Mouse (Mus musculus): ENCODE data around the gene Olfr1392.
"Not testable (repeated sequence)": the region's sequence is repeated elsewhere in the genome, so short reads cannot be mapped to it uniquely, and the experiment has no call there.

Gene Olfr1392

DNA sequence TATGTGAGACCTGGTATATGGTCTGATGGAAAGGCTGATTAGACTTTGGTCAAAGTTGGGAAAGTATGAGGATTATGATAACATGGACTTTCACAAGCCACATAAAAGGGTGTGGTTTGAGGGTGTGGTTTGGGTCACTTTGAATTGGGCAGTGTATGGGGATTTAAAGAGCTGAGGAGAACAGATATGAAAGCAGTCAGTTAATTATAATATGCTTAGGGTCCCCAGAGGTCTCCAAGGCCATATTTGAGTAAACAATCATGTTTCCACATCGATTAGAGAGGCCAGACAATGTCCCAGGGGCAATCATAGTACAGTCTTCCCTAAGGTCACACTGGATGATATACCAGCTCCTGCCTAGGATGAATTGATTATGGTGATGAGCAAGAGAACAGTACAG lies at the start of gene Olfr1392:
Gene Olfr1392, plus strand, starts transcription at position 301 of the 400 bp plus-strand sequence.
- not testable (repeated sequence) for DNase-seq (ENCODE audit: low read depth)

DNA sequence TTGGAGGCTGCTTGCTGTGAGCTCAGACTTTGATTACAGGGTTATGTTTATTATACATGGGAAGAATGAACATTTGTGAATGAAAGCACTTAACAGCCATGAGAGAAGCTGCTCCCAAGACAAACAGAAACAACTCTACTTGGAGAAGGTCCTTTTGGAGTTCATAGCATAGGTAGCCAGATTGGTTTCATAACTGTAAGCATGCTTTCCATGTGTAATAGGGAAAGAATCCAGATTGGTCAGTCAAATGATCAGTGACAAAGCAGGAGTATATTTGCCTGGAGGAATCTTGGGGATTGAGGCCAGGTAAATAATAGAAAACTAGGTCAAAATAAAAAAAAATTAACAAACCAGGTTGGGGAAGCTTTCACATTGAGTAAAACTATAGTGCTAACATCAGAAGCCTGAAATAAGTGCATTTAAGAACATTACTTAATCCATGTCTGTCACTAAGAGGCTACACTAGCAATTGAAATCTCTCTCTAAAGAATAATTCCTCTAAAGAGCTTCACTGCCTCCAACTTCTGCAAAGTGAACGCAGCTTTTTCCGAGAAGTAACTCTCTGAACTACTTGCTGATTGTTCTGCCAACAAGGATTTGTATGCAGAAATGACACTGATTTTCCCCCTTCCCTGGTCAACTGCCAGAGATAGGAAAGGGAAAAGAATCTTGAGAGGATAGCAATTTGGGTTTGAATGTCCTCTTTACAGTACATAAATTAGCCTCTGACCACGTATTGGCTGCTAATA lies 49.4 kb upstream of the Olfr1392 start:
- no peak for DNase-seq (ENCODE audit: low read depth)

DNA sequence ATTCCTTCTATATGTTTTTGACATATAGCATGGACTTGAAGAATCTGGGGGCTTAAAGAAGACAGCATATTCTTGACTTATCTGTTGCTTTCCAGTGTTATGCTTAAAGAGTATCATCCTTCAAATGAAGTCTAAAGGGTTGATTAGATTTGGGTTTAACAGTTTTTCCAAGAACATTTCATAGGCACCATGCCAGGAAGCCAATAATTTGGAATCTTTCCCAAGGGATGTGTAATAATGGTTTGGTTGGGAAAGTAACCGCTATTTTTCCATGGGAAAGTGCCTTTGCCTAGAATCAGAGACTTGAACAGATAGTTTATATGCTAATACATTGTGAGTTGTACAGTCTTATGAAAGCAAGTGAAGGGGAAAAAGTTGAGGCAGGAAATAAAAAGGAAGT lies 48.2 kb upstream of the Olfr1392 start:
- no peak for DNase-seq (ENCODE audit: low read depth)

DNA sequence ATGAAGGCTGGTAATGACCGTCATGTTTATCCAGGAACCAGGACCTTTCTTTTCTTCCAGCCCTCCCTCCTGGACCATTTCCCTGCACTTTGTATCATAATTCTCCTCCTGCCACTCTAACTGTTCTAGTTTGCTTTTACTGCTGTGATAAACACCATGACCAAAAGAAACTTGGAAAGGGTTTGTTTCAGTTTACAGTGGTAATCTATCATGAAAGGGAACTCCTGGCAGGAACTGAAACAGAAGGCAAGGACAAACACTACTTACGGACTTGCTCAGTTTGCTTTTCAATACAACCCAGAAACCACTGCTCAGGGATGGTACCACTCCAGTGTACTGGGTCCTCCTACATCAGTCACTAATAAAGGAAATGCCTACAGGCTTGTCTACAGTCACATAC lies 47.5 kb upstream of the Olfr1392 start:
- DNase-seq (ENCODE audit: low read depth) = no peak

DNA sequence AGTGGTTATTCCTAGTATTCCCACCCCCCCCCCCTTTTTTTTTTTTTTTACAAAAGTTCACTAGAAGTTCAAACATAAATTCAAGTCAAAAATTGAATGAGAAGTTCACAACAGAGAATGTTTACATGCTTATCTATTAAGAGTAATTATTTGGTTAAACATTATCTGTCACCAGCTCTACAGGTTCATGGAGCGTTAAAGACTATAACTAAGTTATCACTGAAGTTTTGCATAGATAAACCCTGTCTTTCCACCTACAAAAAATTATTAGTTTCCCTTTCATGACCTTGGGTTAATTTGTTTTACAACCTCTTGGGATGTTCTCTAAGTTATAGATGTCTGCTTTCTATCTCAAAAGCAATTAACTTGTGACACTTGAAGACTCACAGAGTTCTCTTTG lies 44.8 kb upstream of the Olfr1392 start:
- DNase-seq (ENCODE audit: low read depth) = no peak

DNA sequence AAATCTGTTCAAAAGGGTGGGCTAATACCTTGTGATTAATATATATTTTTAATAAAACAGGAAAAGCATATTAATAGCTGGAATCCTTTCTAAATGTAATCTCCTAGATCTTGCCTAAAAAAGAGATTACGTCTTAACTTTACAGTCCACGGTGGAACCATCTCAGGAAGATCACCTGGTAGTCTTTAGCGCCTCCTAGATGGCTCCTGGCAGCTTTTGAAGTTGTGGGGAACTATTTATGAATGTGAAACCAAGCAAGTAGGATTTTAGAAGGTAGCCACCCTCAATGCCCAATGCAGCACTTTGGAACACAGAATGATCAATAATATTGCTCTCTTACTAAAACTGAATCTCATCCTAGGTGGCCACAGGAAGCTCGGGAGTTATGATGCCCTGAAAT lies 44.2 kb upstream of the Olfr1392 start:
- DNase-seq (ENCODE audit: low read depth) = no peak

DNA sequence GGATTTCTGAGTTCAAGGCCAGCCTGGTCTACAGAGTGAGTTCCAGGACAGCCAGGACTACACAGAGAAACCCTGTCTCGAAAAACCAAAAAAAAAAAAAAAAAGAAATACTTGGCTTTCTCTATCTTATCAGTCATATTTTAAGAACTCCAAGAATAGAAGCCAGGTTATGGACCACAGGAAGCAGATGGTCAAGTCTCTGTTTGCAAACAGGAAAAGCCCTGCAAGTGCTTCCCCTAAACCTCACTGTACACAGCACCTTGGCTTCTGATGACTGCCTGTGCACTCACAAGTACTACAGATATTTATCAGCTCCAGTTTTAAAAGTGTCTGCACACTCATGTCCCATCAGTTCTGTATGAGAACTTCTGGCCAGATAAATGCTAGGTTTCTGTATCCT lies 43.6 kb upstream of the Olfr1392 start:
- no peak for DNase-seq (ENCODE audit: low read depth)

DNA sequence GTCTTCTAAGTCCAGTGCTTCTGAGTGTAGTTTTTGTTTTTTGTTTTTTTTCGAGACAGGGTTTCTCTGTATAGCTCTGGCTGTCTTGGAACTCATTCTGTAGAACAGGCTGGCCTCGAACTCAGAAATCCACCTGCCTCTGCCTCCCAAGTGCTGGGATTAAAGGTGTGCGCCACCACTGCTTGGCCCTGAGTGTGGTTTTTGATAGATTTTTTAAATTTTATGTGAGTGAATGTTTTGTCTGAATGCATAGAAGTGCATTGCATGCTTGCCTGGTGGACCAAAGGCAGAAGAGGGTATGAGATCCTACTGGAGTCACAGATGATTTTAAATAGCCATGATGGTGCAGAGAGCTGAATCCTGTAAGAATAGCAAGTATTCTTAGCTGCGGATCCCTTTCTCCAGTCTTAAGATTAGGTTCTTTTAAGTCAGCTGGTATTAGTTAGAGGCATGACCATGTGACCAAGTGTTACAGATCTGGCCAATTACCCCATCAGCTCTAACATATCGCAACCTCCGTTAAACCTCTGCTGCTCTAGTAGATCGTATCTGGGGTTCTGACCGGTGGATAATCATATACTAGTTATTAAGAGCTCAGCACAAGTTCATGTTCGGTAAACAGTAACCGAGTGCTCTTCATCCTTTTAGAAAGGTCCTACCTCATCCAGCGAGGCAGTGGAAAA lies 42.0 kb upstream of the Olfr1392 start:
- no peak for DNase-seq (ENCODE audit: low read depth)

DNA sequence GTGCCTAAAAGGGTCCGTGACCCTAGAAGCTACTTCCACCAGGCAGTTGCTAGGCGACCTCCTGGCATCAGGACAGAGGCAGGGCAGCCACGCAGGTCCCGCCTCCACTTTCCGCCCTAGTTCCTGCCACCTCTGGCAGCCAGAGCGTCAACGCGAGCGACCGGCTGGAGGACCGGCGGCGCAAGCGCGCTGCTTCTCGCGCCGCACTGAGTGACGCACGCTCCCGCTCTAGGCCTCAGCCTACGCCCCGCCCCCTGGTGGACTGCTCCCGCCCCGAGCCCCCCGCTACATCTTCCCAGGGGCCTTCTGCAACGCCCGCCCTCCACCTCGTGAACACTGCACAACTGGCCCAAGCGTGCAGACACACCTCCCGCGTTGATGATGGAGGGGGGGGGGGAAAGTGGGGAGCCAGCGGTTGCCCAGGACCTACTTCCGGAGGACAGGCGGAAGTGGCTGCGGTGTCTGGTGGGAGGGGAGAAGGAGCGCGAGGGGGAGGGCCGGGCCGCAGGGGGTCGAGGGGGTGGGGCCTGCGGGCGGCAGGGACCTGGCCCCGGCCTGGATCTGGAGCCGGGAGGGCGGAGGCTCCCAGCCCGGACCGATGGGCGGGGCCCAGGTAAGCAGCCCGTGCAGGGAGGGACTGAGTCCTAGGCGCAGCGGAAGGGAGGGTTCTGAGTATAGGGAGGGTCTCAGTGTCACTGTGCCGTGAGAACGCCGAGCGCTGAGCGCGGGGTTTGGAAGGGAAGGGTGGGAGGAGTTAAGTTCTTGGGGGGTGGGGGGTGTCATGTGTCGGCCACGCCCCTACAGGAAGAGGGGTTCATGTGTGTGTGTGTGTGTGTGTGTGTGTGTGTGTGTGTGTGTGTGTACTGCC lies 41.1 kb upstream of the Olfr1392 start, which contains the start of gene Mgat1:
Gene Mgat1, plus strand, starts transcription at position 465 of the 868 bp plus-strand sequence.
- DNase-seq (ENCODE audit: low read depth) = peak; percentile 85

DNA sequence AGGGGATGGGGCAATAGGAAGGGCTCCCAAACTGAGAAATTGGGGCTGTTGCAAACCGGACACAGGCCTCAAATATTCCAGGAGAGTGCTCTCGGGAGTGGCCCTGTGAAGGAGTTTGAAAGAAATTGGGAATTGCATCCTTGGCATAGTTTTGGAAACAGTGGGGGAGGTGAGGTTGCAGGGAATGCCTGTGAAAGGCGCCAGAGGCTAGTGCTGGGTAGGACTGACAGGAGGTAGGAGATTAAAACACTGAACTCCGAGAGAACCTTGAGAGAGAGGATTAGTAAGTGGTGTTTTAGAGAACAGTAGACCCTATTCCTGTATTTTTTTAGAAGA lies 40.5 kb upstream of the Olfr1392 start:
- no peak for DNase-seq (ENCODE audit: low read depth)

DNA sequence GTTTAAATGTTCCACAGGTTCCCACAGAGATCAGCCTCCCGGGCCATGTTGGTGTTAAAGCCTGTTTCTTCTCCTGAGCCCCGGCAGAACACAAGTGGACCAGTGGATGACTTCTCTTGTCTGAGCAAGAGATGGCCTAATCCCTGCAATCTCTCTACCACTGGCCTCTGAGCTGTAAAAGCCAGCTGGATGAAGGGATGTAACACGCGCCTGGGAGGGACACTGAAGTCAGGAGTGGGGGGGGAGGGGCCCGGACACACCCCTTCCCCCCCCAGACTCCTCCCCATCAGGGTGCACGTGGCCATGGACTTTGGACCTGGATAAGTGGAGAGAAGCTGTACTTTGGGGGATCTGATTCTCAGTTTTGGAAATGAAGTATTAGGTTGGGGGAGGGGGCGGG lies 39.9 kb upstream of the Olfr1392 start:
- no peak for DNase-seq (ENCODE audit: low read depth)

DNA sequence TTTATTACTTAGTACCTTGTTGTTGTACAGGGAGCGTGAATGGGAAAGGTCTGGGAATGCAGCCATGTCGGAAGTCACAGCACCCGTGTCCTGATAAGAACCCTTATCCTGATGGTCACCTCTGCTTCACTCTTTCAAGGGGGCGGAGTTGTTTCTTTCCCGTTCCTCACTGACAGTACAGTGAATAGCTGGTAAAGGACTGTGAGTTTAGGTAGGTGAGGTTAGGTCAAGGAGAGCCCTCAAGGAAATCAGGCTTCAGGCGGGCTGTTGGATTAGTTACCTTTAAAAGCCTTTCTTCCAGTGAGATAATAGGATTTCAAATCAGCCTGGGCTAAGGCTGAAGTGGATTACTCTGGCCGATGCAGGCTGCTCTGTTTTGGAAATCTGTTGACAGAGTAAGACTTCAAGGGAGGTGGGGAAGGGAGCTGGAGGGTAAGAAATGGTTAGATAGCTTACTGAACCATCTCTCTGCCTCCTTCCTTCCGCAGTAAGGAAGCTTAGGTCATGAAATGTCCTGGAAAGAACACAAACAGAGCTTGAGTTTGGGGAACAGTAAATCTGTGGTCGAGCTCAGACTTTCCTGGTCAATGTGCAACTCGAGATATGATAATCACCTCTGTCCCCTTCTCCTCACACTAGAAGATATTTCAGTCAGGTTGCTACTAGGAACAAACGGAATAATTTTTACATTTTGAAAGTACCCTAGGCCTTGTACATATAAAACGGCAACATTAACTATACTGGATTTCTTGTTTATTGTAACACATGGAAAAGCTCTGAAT lies 39.3 kb upstream of the Olfr1392 start:
- no peak for DNase-seq (ENCODE audit: low read depth)

DNA sequence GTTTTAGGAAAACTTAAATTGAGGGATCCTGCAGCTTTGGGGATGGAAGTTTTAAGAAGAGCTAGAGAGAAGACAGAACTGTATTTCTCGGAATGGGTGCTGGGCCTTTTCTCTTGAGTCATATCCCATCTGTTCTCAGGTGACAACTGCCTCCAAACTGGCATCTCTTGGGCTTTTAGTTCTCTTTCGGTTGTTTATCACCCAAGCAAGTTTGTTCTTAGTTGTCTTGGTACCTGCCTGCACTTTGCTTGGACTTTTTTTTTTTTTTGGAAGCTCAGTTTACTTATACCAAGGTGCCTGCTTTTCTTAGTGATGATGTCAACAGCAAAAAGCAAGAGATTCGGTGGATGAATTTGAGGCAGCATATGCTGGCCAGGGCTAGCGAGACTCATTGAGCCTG lies 38.6 kb upstream of the Olfr1392 start:
- DNase-seq (ENCODE audit: low read depth) = no peak

DNA sequence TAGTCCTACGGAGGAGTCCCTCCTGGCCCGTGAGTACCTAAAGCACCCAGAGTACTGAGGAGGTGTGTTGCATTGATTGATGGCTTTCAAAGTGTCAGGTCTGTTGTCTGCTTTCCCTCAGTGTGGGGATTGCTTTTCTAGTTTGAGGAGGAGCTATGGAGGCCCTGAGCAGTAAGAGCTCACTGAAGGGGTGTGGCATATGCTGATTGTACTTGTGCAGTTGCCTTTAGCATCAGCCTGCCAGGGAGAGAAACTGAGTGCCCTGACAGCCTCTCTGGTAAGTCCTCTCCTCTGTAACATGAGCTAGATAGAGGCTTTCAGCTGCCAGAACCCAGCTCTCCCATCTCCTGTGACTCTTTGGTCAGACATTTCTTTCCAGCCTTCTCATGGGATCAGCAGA lies 37.8 kb upstream of the Olfr1392 start:
- no peak for DNase-seq (ENCODE audit: low read depth)

DNA sequence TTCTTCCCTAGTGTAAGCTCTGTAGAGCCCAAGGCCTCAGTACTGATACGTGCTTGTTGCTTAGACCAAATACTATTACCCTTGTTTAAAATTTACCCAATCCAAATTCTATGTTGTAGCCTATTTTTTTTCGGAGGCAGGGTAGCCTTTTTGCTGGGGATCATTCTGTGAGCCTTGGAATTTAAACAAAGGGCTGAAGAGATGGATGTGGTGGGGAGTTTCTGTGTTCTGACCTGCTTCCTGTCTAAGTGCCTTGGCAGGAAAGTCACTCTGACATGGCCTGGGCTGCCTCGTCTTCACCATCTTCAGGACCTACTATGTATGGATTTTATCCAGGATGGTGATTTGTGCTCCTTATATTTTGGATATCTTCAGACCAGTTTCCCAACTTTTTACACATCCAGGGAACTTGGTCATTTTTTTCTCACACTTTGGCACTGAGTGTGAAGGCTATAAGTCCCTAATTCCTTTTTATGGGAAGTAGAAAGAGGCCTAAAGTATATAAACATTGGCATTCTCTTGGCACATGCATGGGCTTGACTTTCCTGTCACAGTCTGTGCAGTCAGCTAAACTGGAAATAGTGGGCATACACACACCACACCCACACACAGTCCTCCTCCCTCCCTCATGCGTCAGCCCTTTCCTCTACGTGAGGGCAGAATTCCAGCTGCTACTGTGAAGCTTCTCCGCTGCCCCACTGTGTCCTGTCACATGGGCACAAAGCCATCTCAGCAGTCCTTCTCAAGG lies 36.7 kb upstream of the Olfr1392 start:
- DNase-seq (ENCODE audit: low read depth) = no peak

DNA sequence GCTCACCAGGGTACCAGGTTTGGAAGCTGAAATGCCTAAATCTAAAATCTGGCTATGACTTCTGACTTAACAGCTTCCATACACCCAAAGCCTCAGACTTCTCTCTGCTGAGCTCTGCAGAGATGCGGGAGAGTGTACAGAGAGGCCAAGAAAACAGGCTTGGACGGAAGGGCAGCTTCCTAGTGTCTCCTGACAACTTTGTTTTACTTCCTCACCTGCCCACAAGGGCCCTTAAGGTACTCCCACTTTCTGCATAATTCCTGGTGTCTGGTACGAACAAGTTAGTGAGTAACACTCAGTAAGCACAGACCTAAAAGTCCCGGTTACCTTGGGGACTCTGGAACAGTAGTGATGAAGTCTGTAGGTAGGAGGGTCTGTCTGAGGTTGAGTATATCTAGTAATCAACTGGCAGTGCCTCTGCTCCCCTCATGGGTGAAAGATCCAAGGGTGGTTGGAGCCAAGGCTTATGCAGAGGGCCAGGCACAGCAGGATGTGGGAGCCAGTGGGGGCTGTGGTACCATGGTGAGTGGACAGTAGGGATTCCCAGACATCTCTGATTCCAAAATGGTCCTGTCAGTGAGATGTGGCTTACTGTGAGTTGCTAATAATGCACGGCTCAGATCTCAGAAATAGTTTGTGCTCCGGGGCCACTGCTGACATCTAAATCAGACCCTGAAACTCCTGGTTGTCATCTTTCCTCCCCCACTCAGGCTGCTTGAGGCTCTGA lies 35.9 kb upstream of the Olfr1392 start:
- no peak for DNase-seq (ENCODE audit: low read depth)

DNA sequence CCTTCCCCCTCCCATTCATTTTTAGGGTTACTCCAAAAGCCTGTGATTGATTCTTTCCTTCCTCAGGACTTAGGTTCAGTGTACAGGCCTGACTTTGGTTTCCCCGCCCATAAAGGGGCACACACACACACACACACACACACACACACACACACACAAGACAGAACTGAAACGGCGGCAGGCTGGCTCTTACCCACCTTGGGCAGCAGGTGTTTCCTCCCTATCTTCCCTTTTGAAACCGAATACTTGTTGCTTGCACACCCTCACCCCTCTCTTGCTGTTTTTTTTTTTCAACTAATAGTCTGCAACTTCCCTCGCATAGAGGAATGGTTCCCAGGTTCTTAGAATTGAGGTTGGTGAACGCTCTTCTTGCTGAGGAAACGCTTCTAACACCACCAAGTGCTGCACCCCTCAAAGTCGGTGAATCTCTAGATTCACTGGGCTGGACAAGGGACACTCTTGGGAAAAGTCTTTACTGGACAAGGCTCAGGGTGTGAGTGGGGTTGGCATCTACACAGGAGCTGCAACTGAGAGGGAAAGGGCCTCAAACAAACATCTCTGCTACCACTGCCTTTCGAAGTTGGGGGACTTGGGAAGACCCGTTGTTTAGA lies 35.2 kb upstream of the Olfr1392 start:
- DNase-seq (ENCODE audit: low read depth) = no peak

DNA sequence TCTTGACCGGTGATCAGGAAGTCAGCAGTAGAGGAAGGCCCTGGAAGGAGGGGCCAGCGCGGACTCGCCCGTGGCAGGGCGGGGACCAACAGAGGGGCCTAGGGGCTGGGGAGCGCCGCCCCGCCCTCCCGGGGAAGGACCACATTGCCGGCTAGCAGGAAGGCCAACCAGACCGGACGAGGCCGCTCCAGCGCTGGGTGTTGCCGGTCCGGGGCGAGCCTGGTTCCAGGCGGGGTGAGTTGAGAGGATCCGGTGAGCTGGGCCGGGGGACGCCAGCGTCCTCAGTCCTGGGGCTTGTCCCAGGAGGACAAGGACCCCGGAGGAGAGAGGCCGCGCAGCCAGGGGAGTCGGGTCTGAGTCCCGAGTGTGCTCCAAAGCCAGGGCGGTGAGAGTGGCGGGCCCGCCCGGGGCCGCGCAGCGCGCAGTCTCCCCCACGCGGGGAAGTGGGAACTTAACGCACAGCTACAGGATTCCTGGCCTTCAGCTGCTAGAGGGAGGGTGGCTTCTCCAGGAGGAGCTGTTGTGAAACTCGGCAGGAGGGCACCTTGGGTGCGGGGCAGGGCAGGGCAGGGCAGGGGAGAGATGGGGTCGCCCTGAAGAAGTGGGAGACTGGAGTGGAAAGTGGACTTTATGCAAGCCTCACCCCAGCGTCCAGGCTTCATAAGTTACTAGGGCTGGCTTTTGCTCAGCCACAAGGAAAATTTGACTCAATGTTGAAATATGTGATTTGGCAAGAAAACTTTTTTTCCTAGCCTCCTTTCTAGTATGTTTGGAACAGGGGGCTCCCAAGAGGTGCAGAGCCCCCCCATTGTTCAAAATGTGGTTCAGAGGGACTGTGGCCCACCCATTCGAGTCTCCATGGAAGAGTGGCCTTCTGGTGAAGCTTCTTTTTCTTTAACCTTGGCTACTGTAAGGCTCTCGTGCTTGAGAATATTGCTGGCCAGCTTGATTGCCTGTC lies 34.4 kb upstream of the Olfr1392 start:
- peak; percentile 66 for DNase-seq (ENCODE audit: low read depth)

DNA sequence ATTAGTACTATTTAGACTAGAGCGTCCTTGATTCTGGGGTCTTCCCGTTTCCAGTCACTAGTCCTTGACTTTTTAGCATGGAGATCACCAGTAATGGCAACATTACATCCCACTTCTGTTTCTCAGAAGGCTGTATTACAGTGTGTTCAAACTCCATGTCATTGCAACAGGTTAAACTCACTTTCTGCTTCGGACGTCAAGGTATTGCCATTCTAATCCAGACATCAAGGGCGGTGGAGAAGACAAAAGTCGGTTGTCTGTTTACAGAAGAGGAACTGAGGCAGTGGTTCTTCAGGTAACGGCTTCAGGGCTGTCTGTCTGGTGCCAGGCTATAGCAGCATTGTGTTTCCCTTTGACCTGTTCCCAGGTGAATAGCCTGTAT lies 33.7 kb upstream of the Olfr1392 start:
- no peak for DNase-seq (ENCODE audit: low read depth)

Data from c-Kit-positive CD71-negative TER-119-negative erythroid progenitor cells, embryonic 14.5 days (primary cell).